Mouse (Mus musculus) frontal cortex, postnatal 10 days (tissue): ENCODE measurements around the gene Cyp1a1.

Source experiments
- DNase-seq, 2 experiments: peaks; one replicate each; pipeline ENCODE4 v3.0.0; 2022; ENCODE audit warnings: low spot score in 2 of 2, mixed read lengths in 1 of 2

The Cyp1a1 gene

GRCm38 (mm10) chr9:57687751-57688150 lies at the start of gene Cyp1a1:
TSS of gene Cyp1a1 (plus strand) at chr9:57687928.
- no peak for DNase-seq

- no peak for DNase-seq
Observed at GRCm38 (mm10) chr9:57638651-57639459, 48.9 kb upstream of the Cyp1a1 start.

- no peak for DNase-seq
Observed at GRCm38 (mm10) chr9:57639661-57640328, 47.9 kb upstream of the Cyp1a1 start.

GRCm38 (mm10) chr9:57640384-57640783 lies 47.3 kb upstream of the Cyp1a1 start:
- DNase-seq, result no peak

- DNase-seq, result no peak
Observed at GRCm38 (mm10) chr9:57641022-57641421, 46.7 kb upstream of the Cyp1a1 start.

GRCm38 (mm10) chr9:57641775-57642550 lies 45.8 kb upstream of the Cyp1a1 start:
- no peak for DNase-seq

GRCm38 (mm10) chr9:57643169-57643855 lies 44.4 kb upstream of the Cyp1a1 start:
- no peak for DNase-seq

GRCm38 (mm10) chr9:57643856-57644180 lies 43.9 kb upstream of the Cyp1a1 start:
- DNase-seq, result no peak

GRCm38 (mm10) chr9:57644442-57644943 lies 43.2 kb upstream of the Cyp1a1 start:
- no peak for DNase-seq

- DNase-seq, result peak; percentile 80 to 90
Observed at GRCm38 (mm10) chr9:57644944-57645893, 42.5 kb upstream of the Cyp1a1 start.

GRCm38 (mm10) chr9:57646551-57647103 lies 41.1 kb upstream of the Cyp1a1 start:
- no peak for DNase-seq

GRCm38 (mm10) chr9:57647286-57648108 lies 40.2 kb upstream of the Cyp1a1 start:
- DNase-seq, result no peak

GRCm38 (mm10) chr9:57650130-57650785 lies 37.5 kb upstream of the Cyp1a1 start:
- DNase-seq, result no peak

- no peak for DNase-seq
Observed at GRCm38 (mm10) chr9:57650786-57651311, 36.9 kb upstream of the Cyp1a1 start.

- no peak for DNase-seq
Observed at GRCm38 (mm10) chr9:57652351-57652750, 35.4 kb upstream of the Cyp1a1 start.

GRCm38 (mm10) chr9:57652855-57653254 lies 34.9 kb upstream of the Cyp1a1 start:
- DNase-seq, result no peak

- no peak for DNase-seq
Observed at GRCm38 (mm10) chr9:57653283-57653682, 34.4 kb upstream of the Cyp1a1 start, which contains the start of gene Csk. TSS of gene Csk (minus strand) at chr9:57653631.

- no peak for DNase-seq
Observed at GRCm38 (mm10) chr9:57654966-57655365, 32.8 kb upstream of the Cyp1a1 start.
